Mouse (Mus musculus): ENCODE measurements around the gene Pdzd2. TPM values are rescaled to one million over a fixed set of nuclear protein-coding genes. Genes with fewer than 3 reads are reported as not detected.

Pdzd2 gene
- polyA plus RNA-seq, 1 experiment: 17.6 TPM

GRCm38 (mm10) chr15:12578276-12578675 is 161.4 kb downstream of the Pdzd2 start:
- no peak for DNase-seq (ENCODE audit: low read depth)

GRCm38 (mm10) chr15:12577715-12578114 is 162.0 kb downstream of the Pdzd2 start:
- DNase-seq (ENCODE audit: low read depth): no peak

GRCm38 (mm10) chr15:12577054-12577696 is 162.5 kb downstream of the Pdzd2 start:
- no peak for DNase-seq (ENCODE audit: low read depth)

- DNase-seq (ENCODE audit: low read depth): no peak
These were observed 166.1 kb downstream of the Pdzd2 start for GRCm38 (mm10) chr15:12573621-12574020.

GRCm38 (mm10) chr15:12571168-12571567 is 168.6 kb downstream of the Pdzd2 start:
- no peak for DNase-seq (ENCODE audit: low read depth)

DNA sequence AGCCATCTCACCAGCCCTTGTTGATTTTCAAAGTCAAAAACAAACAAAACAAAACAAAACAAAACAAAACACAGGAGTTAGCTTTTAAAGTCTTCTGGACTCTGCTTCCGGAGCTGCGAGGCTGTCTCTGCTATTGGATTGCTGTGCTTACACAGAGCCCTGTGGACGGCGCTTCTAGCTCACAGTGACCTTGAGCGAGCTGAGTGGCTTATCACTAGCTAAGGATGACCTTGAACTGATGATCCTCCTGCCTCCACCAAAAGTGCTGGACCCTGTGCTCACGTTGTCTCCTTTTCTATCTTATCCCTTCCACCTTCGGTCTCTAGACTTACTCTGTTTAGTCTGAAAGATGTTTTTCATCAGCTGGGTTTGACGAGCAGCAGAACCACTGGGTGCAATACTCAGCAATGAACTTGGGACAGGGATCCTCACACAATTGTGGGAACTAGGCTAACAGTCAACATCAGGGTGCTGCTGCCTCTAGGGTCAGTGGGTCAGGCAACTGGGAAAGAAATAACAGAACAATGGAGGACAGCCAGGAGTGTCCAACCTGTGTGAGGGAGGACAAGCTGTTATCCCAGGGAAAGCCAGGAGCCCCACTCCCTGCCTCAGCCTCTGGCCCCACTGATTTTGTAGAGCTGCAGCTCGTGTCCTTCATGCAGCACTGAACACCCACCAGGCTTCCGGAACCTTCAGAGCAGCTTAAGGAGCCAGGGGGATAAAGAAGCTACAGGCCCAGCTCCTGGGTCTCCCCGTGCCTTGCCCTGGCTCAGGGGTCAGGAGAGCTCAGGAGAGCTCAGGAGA is 172.9 kb downstream of the Pdzd2 start:
- DNase-seq (ENCODE audit: low read depth): no peak

GRCm38 (mm10) chr15:12565281-12565680 is 174.4 kb downstream of the Pdzd2 start:
- DNase-seq (ENCODE audit: low read depth): no peak

DNA sequence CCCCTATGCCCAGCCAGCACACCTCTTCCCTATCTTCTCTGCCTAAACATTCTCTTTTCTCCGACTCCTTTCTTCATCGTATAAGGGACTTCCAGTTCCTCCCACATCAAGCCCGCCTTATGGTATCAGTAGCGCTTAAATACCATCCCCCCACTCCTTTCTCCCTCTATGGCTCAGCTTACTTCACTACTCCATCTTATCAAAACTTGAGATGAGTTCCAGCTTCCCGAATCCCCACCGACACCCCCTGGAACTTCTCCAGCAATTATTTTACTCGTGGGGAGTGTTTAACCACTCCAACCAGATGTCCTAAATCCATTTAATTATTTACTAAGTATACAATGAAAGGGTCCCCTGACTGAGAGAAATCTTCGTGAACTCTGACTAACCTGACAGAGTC is 179.2 kb downstream of the Pdzd2 start:
- no peak for DNase-seq (ENCODE audit: low read depth)

GRCm38 (mm10) chr15:12557663-12558436 is 181.9 kb downstream of the Pdzd2 start:
- DNase-seq (ENCODE audit: low read depth): no peak

GRCm38 (mm10) chr15:12553211-12553610 is 186.5 kb downstream of the Pdzd2 start:
- no peak for DNase-seq (ENCODE audit: low read depth)

DNA sequence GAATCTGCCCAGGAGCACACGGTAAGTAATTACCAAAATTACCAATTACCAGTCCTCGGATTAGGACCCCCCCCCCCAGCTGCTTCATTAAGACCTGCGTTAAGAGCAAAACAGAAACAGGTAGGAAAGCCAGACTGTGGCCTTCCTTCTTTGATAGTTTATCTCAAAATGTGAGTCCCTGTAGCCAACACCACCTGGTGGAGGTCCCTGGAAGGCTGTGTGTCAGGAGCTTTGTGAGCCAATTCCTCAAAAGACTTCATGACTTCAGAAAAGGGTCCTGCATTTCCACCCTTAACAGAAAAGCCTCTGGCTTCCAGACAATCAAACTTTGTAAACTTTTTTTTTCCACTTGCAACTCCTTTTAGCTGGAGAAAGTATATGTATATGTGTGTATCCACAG is 188.8 kb downstream of the Pdzd2 start:
- no peak for DNase-seq (ENCODE audit: low read depth)

DNA sequence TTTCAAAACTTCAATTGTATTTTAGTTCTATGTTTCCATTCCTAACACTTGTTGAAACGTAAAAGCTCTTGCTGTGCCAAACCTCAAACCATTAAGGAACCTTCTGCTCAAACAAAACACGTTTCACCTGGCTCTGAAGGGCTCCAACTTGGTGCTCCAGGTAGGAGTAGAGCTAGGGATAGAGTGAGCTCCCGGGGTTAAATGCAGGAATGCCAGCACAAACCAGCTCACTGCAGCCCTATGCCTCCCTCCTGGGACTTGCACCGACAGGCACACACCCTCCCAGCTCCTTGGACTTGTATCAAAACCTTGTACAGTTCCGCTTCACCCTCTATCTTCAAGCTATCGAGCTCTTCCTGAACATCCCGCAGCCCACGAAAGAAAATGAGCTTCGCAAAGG is 189.3 kb downstream of the Pdzd2 start:
- DNase-seq (ENCODE audit: low read depth): no peak

DNA sequence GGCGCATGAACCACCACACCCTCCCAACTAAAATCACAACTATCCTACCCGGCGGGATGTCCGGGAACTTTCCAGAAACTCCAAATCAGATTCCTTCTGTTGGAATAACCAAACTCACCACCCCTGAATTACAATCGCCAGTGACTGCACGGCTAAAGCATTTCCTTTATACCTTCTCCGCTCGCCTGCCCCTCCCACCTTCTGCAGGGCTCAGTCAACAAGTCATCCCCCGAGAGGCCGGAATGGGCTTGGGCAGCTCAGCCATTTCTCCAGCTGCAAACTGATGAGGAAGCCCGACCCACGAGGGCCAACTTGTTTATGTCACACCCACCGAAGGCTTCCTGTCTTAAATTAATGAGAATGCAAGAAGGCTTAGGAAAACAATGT is 189.8 kb downstream of the Pdzd2 start:
- DNase-seq (ENCODE audit: low read depth): no peak

- DNase-seq (ENCODE audit: low read depth): no peak
These were observed 190.3 kb downstream of the Pdzd2 start for GRCm38 (mm10) chr15:12549271-12549918.

DNA sequence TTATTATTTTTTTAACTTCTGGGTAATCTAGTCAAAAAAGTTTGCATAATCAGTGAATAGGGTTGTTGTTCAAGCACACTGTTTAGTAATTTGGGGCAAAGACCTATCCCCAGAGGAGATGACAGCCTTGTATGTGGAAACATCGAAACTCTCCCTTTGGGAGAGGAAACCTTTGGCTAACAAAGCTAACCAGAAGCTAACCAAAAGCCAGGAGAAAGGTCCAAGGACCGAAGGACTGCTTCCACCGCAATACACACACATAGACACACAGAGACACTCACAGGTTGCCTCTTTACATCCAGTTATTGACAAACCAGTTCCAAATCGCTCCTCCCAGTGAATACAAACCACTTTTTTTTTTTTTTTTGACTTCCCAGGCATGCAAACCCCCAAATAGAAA is 191.0 kb downstream of the Pdzd2 start:
- no peak for DNase-seq (ENCODE audit: low read depth)

GRCm38 (mm10) chr15:12547640-12548405 is 191.9 kb downstream of the Pdzd2 start:
- no peak for DNase-seq (ENCODE audit: low read depth)

GRCm38 (mm10) chr15:12546781-12547180 is 192.9 kb downstream of the Pdzd2 start:
- DNase-seq (ENCODE audit: low read depth): no peak

DNA sequence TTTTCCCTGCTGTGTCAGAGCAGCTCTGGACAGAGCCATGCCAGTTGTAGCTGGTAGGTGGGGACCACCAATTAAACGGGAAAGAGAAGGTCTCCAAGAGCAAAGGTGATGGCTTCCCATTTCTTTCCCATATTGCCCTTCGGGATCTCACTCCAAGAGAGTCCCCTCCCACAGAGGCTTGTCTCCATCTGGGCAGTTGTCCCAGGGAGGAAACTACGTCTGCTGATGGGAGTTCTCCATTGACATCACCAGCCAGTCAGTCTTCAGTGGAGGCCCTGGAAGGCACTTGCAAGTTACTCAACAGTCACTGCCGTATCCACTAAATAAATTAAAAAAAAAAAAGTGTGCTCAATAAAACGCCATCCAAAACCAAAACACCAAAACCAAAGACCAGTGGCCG is 194.1 kb downstream of the Pdzd2 start:
- DNase-seq (ENCODE audit: low read depth): no peak

DNA sequence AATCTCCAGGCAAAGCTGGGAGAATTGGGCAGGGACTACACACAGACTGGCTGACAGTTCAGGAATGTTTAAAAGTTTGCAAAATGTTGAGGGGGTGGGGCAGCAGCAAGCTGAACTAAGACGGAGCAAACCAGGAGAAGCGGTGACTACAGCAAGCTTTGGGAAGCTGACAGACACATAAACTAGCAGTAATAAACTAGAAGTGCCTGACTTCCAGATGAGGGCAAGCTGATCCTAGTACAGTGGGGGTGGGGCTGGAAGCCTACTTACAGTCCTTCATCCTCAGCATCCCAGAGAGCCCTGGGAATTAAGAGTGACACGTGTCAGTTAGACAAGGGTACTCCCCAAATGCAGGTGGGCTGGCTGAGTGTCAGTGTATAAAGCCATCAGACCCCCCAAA is 194.5 kb downstream of the Pdzd2 start:
- no peak for DNase-seq (ENCODE audit: low read depth)

DNA sequence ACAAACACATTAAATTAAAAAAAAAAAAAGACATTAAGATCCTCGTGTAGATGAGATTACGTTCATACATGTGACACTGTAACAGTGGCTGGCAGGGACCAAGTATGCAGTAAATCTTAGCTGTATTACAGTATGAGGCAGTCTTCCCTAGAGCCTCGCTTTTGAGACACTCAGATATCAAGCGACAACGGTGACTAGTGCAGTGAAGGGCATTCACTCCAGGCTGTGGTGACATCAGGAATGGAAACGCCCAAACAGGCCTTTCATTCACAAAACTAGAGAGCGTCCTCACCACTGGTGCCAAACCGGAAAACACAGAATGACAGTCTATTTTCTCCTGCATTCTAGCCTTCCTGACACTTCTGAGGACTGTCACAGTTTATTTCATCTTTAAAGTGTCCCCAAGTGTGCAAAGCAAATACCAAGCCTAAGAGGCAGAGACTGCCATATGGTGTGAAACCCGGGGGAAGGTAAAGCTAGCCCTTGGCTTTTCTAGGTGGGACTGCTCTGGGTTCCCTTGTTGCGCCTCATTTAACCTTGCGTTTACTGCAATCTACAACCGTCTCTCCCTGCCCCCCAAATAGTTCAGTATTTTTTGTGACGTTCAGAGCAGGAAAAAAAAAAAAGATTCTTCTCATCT is 195.9 kb downstream of the Pdzd2 start:
- DNase-seq (ENCODE audit: low read depth): no peak

DNA sequence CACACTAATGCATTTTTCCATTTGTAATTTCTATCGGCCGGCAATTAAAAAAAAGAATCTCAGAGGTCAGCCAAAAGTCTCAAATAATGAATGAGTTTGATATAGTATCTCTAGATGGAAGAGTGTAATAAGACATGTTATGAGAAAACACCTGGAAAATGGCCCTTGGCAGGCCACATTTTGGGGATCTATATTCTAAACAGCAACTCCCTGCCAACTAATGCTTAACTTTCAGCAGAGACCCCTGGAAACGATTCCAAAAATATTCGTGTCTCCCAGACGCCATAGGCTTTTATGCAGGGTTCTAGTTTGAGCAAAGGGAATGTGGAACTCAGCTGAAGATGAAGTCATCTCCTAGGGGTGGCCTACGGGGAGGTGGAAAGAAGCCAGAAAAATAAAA is 197.4 kb downstream of the Pdzd2 start:
- no peak for DNase-seq (ENCODE audit: low read depth)

Data from gonadal fat pad, adult 2 months (tissue).